ENCODE assay signal across 19 mouse cellular contexts in the genomic region with DNA sequence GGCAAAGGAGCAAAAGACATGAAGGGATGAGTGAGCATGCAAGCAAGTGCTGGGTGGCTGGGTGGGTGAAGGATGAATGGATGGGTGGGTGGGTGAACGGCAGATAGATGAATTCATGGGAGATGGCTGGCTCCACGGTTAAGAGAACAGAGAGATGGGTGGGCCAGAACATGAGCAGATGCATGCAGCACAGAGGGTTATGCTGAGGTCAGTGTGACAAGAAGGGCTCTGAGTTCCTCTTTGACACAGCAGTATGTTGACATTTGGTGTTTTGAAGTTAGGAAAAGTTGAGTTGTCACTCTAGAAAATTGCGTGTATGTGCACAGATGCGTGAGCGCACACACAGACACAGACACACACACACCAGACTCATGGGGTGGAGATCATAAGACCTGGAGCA.
DNase-seq lines count a peak whose midpoint lies in the region; ATAC-seq and TF ChIP-seq lines count a peak whose summit lies in the region.
"Had no signal": no experiment of that assay in that cellular context is flagged by ENCODE, and none has a peak within 500 bp of the region (broad histone marks: within the 10 kb centered on the region; RNA-seq: fewer than 3 reads in every experiment).

No protein-coding gene starts in this region.

- WGBS in lung, postnatal 0 days = 78% methylated on average over 5 of the region's 5 CpGs
- WGBS in lung, adult 2 months = 84% methylated on average over 5 of the region's 5 CpGs

- no peaks in the 10 kb centered on the region for H3K9me3 ChIP-seq in lung, postnatal 0 days (ENCODE audit: low read length)
- H3K9me3 ChIP-seq: embryonic facial prominence, embryonic 10.5 days; forebrain, embryonic 13.5 days had no signal

- no peak overlapping the region for H3K27ac ChIP-seq in lung, postnatal 0 days (ENCODE audit: low read length)
- peak overlapping the region; percentile 44 for H3K27ac ChIP-seq in bone marrow macrophage, adult 2 months (ENCODE audit: insufficient read depth, low read depth, low read length)
- H3K27ac ChIP-seq: embryonic facial prominence, embryonic 10.5 days; forebrain, embryonic 13.5 days; heart, adult 2 months had no signal

- no peaks in the 10 kb centered on the region for H3K36me3 ChIP-seq in lung, postnatal 0 days (ENCODE audit: insufficient read depth, low read length)
- H3K36me3 ChIP-seq: embryonic facial prominence, embryonic 10.5 days had no signal

- TF ChIP-seq CTCF in lung, postnatal 0 days (IDR thresholded peaks at IDR 0.05) = no peak
- TF ChIP-seq CTCF in lung, adult 2 months (IDR thresholded peaks at IDR 0.05; ENCODE audit: insufficient read depth, low read length) = no peak
- no peak for TF ChIP-seq CTCF in bone marrow macrophage, adult 2 months (IDR thresholded peaks at IDR 0.05; ENCODE audit: low read depth, low read length)

- ATAC-seq in lung, postnatal 0 days = no peak
- ATAC-seq in megakaryocyte, adult 5-6 weeks (ENCODE audit: poor library complexity, severe bottlenecking) = peak; percentile 28
- peak; percentile 20; the same call in 1 of the 2 replicates for ATAC-seq in neutrophil, adult 5-6 weeks (ENCODE audit: extremely low read depth, insufficient number of reproducible peaks, low FRiP score, poor library complexity, severe bottlenecking)
- ATAC-seq: forebrain, embryonic 13.5 days; hindbrain, embryonic 16.5 days had no signal

- peaks cover 21% of the 10 kb centered on the region for H3K4me1 ChIP-seq in lung, postnatal 0 days (ENCODE audit: insufficient read depth, low read depth, low read length)
- H3K4me1 ChIP-seq in lung, adult 2 months (ENCODE audit: control insufficient read depth, insufficient read depth, low read length) = peaks cover 13% of the 10 kb centered on the region
- H3K4me1 ChIP-seq in bone marrow macrophage, adult 2 months (ENCODE audit: control insufficient read depth, insufficient read depth, low read length) = peaks cover 50% of the 10 kb centered on the region

- peak; percentile 52 for DNase-seq in lung, postnatal 0 days (ENCODE audit: low spot score)
- no peak for DNase-seq in lung, adult 2 months
- no peak for DNase-seq in layer of hippocampus, adult 8-10 months (ENCODE audit: low spot score in 2 of 2)
- DNase-seq in spleen, adult 12 weeks (ENCODE audit: low spot score) = no peak
- DNase-seq in spleen, adult 18-20 months = no peak
- DNase-seq: adrenal gland, adult 8-10 months; adrenal gland, postnatal 36 days; cerebellum, adult 18-20 months; cerebellum, adult 9-11 months; gastrocnemius, postnatal 10 days; heart, postnatal 36 days had no signal

- H3K9ac ChIP-seq in lung, postnatal 0 days (replicated peaks; ENCODE audit: low read depth) = no peak overlapping the region
- H3K9ac ChIP-seq: forebrain, embryonic 13.5 days had no signal

- no peak for TF ChIP-seq EP300 in lung, postnatal 0 days (IDR thresholded peaks at IDR 0.05)

- H3K27me3 ChIP-seq in lung, postnatal 0 days (replicated peaks; ENCODE audit: insufficient read depth, low read length) = no peaks in the 10 kb centered on the region
- H3K27me3 ChIP-seq: forebrain, embryonic 13.5 days had no signal

- no peak overlapping the region for H3K4me2 ChIP-seq in lung, postnatal 0 days (replicated peaks; ENCODE audit: low read depth, low read length)
- H3K4me2 ChIP-seq: forebrain, embryonic 13.5 days; heart, embryonic 11.5 days had no signal

- no peak for TF ChIP-seq POLR2A in lung, adult 2 months (IDR thresholded peaks at IDR 0.05; ENCODE audit: borderline replicate concordance, extremely low read depth, low read depth, low read length)
- TF ChIP-seq POLR2A in bone marrow macrophage, adult 2 months (IDR thresholded peaks at IDR 0.05; ENCODE audit: borderline replicate concordance, low read depth, low read length) = no peak

- H3K4me3 ChIP-seq in lung, postnatal 0 days (ENCODE audit: low read depth, low read length) = no peak overlapping the region
- no peak overlapping the region for H3K4me3 ChIP-seq in lung, adult 2 months (replicated peaks; ENCODE audit: extremely low read depth, low read depth, low read length)
- no peak overlapping the region for H3K4me3 ChIP-seq in bone marrow macrophage, adult 2 months (ENCODE audit: insufficient read depth, low read length)
- H3K4me3 ChIP-seq: embryonic facial prominence, embryonic 10.5 days; forebrain, embryonic 13.5 days; heart, adult 2 months had no signal
